Mouse (Mus musculus): Measurements from ENCODE around the gene Rgs14. TPM values are rescaled to one million over a fixed set of nuclear protein-coding genes. Genes with fewer than 3 reads are reported as not detected.
A peak's percentile ranks its signal among the peaks of the same experiment; 100 is the strongest.

The Rgs14 gene
- polyA plus RNA-seq, 1 experiment from 2014 or later = 0.68 TPM

GRCm38 (mm10) chr13:55330567-55331400 is 38.7 kb upstream of the Rgs14 start:
- no peak for DNase-seq (ENCODE audit: low spot score)
- 43% methylated on average over 14 of the region's 14 CpGs for WGBS
- H3K27me3 ChIP-seq (ENCODE audit: insufficient read depth, poor library complexity, severe bottlenecking) = peaks cover 7% of the 10 kb centered on the region; the same call in 1 of the 2 replicates

GRCm38 (mm10) chr13:55332331-55332730 is 37.2 kb upstream of the Rgs14 start:
- WGBS = 74% methylated on average over 3 of the region's 3 CpGs
- H3K36me3 ChIP-seq = no peaks in the 10 kb centered on the region
- H3K9me3 ChIP-seq = no peaks in the 10 kb centered on the region
- no peak overlapping the region for H3K27ac ChIP-seq
- peaks cover 7% of the 10 kb centered on the region; the same call in 1 of the 2 replicates for H3K27me3 ChIP-seq (ENCODE audit: insufficient read depth, poor library complexity, severe bottlenecking)
- H3K4me1 ChIP-seq = peaks cover 38% of the 10 kb centered on the region
- H3K4me3 ChIP-seq = no peak overlapping the region
- DNase-seq (ENCODE audit: low spot score) = no peak

More at GRCm38 (mm10) chr13:55330567-55331400, 38.7 kb upstream of the Rgs14 start:
- peak overlapping the region; percentile 82 for H3K4me3 ChIP-seq
- no peaks in the 10 kb centered on the region for H3K9me3 ChIP-seq
- peak overlapping the region; percentile 96 for H3K27ac ChIP-seq
- H3K4me1 ChIP-seq = peaks cover 43% of the 10 kb centered on the region
- H3K36me3 ChIP-seq = peaks cover 6% of the 10 kb centered on the region

DNA sequence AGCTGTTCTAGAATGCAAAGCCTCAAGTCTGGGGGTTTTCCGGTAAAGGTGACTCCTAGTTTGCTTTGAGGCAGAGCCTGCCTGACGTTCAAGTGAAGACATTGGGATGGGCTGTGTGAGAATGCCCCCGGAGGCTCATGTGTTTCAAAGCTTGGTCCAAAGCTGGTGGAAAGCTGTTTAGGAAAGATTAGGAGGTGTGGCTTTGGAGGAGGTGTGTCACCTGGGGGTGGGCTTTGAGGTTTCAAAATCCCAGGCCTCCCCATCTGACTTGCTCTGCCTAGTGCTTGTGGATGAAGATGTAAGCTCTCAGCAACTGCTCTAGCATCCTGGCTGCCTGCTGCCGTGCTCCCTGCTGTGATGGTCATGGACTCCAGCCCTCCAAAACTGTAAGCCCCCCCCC is 33.8 kb upstream of the Rgs14 start:
- Histone ChIP-seq H3K9me3 (no peaks in the 10 kb centered on the region), H3K4me1 (peaks cover 7% of the 10 kb centered on the region), H3K36me3 (no peaks in the 10 kb centered on the region), H3K27ac (no peak overlapping the region), H3K4me3 (no peak overlapping the region), H3K27me3 (ENCODE audit: insufficient read depth, poor library complexity, severe bottlenecking) (no peaks in the 10 kb centered on the region)
- no peak for DNase-seq (ENCODE audit: low spot score)
- WGBS = 76% methylated on average over 4 of the region's 4 CpGs

DNA sequence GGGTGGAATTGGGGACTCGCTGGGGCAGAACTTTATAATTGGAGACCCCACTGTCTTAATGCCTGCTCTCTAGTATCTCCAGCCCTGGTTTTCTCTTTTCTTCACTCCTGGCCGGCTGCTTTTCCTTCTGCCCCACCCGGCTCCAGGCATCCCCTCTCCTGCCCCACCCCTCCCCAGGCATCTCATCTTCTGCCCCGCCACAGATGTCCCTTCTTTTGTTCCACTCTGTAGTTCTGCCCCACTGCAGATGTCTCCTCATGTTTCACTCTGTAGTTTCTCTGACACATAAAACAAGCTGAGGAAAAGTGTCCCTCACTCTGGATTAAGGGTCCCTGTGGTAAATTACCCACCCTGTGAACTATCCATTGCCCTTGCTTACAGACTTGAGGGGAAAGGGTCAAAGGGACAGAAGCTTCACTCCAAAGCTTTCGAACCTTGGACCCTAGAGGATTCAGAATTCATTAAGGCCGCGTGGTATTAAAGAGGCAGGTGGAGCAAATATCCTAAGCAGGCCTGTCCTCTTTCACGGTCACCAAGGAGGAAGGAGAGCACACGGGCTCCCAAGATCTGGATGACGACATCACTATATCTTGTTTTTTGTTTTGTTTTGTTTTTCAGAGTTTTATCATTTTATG is 32.1 kb upstream of the Rgs14 start:
- Histone ChIP-seq H3K9me3 (no peaks in the 10 kb centered on the region), H3K4me3 (no peak overlapping the region), H3K4me1 (no peaks in the 10 kb centered on the region), H3K27ac (no peak overlapping the region), H3K27me3 (ENCODE audit: insufficient read depth, poor library complexity, severe bottlenecking) (no peaks in the 10 kb centered on the region), H3K36me3 (no peaks in the 10 kb centered on the region)
- no peak for DNase-seq (ENCODE audit: low spot score)
- 75% methylated on average over 10 of the region's 10 CpGs for WGBS

- Histone ChIP-seq H3K9me3 (no peaks in the 10 kb centered on the region), H3K36me3 (no peaks in the 10 kb centered on the region), H3K27ac (no peak overlapping the region), H3K4me1 (no peaks in the 10 kb centered on the region), H3K4me3 (no peak overlapping the region), H3K27me3 (ENCODE audit: insufficient read depth, poor library complexity, severe bottlenecking) (no peaks in the 10 kb centered on the region)
- 63% methylated on average over 12 of the region's 12 CpGs for WGBS
- DNase-seq (ENCODE audit: low spot score) = no peak
These were observed 31.1 kb upstream of the Rgs14 start for GRCm38 (mm10) chr13:55338131-55339054.

- Histone ChIP-seq H3K27me3 (ENCODE audit: insufficient read depth, poor library complexity, severe bottlenecking) (no peaks in the 10 kb centered on the region), H3K27ac (no peak overlapping the region), H3K36me3 (peaks cover 6% of the 10 kb centered on the region), H3K9me3 (no peaks in the 10 kb centered on the region), H3K4me1 (no peaks in the 10 kb centered on the region), H3K4me3 (no peak overlapping the region)
- WGBS = 29% methylated on average over 2 of the region's 2 CpGs
- no peak for DNase-seq (ENCODE audit: low spot score)
These were observed 30.3 kb upstream of the Rgs14 start for GRCm38 (mm10) chr13:55339259-55339658.

DNA sequence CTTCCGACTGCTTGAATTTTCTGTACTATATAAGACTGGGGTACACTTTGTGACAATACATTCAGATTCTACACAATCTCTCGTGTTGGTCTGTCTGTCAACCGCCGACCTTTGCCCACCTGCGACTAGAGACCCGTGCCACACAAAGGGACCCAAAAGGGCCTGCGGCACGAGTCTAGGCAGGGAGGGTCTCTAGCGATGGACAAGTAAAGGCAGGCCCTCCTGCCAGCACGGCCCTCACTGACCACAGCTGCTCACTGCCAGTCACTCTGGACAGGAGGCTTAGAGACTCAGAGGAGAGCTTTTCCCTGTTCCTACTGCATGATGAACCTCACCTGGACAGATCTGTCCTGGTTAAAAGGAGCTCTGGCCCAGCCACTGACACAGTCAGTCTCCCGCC is 27.1 kb upstream of the Rgs14 start:
- whole genome bisulfite sequencing = 29% methylated on average over 11 of the region's 11 CpGs
- H3K4me1 ChIP-seq = no peaks in the 10 kb centered on the region
- no peak for DNase-seq (ENCODE audit: low spot score)
- no peaks in the 10 kb centered on the region for H3K9me3 ChIP-seq
- no peak overlapping the region for H3K27ac ChIP-seq
- H3K27me3 ChIP-seq (ENCODE audit: insufficient read depth, poor library complexity, severe bottlenecking) = no peaks in the 10 kb centered on the region
- H3K36me3 ChIP-seq = peaks cover 38% of the 10 kb centered on the region
- no peak overlapping the region for H3K4me3 ChIP-seq

DNA sequence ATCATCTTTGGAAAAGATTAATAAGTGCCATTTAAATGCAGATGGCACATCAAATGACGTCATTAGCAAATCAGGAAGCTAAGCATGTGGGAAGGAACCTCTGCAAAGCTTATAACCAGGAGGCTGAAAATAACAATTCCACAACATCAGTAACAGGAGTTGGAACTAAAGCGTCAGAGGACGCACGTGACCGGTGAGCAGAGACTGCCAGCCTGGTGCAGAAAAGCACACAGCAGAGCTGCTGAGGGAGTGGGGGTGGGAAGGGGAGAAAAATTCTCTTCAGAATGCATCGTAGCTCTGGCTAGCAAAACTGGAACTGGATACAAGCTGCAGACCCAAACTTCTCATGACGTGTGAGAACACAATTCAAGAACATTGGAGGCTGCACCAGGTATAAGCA is 25.2 kb upstream of the Rgs14 start:
- WGBS = 91% methylated on average over 7 of the region's 7 CpGs
- H3K36me3 ChIP-seq = peaks cover 55% of the 10 kb centered on the region
- no peaks in the 10 kb centered on the region for H3K9me3 ChIP-seq

DNA sequence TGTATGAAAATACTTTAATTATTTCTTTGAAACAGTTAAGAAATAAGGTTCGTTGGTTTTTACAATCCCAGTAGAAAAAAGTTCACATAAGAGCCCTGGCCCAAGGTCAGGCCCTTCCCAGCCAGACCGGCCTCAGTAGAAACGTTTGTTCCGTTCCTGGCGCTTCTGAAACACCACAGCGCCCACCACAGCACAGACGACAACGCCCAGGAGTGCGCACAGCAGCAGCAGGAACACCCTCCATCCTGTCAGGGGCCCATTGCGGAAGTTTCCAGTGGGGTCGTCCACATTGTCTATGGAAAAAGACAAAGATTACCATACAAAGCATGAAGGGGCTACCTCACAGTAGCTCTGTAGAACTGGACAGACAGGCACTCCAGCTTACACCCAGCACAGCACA is 22.8 kb upstream of the Rgs14 start:
- H3K4me1 ChIP-seq = no peaks in the 10 kb centered on the region
- no peak overlapping the region for H3K27ac ChIP-seq
- H3K27me3 ChIP-seq (ENCODE audit: insufficient read depth, poor library complexity, severe bottlenecking) = no peaks in the 10 kb centered on the region
- 87% methylated on average over 11 of the region's 11 CpGs for WGBS
- H3K36me3 ChIP-seq = peaks cover 77% of the 10 kb centered on the region
- no peak for DNase-seq (ENCODE audit: low spot score)
- no peak overlapping the region; the same call in 1 of the 2 replicates for H3K4me3 ChIP-seq
- no peaks in the 10 kb centered on the region for H3K9me3 ChIP-seq

More for the DNA sequence above, 25.2 kb upstream of the Rgs14 start:
- no peaks in the 10 kb centered on the region for H3K27me3 ChIP-seq (ENCODE audit: insufficient read depth, poor library complexity, severe bottlenecking)
- DNase-seq (ENCODE audit: low spot score) = no peak
- H3K4me3 ChIP-seq = no peak overlapping the region
- no peak overlapping the region for H3K27ac ChIP-seq
- no peaks in the 10 kb centered on the region for H3K4me1 ChIP-seq

- Histone ChIP-seq H3K36me3 (peaks cover 48% of the 10 kb centered on the region), H3K27ac (no peak overlapping the region), H3K4me3 (peak overlapping the region; percentile 97), H3K27me3 (ENCODE audit: insufficient read depth, poor library complexity, severe bottlenecking) (peaks cover 6% of the 10 kb centered on the region; the same call in 1 of the 2 replicates), H3K4me1 (peaks cover 22% of the 10 kb centered on the region), H3K9me3 (no peaks in the 10 kb centered on the region)
- DNase-seq (ENCODE audit: low spot score) = no peak
These were observed 8.4 kb upstream of the Rgs14 start for GRCm38 (mm10) chr13:55361145-55361544.

GRCm38 (mm10) chr13:55361974-55362452 is 7.5 kb upstream of the Rgs14 start:
- H3K27ac ChIP-seq = peak overlapping the region; percentile 93
- H3K4me1 ChIP-seq = peaks cover 22% of the 10 kb centered on the region
- under 1% methylated on average over 32 of the region's 32 CpGs for WGBS
- peaks cover 40% of the 10 kb centered on the region for H3K36me3 ChIP-seq
- H3K27me3 ChIP-seq (ENCODE audit: insufficient read depth, poor library complexity, severe bottlenecking) = peaks cover 6% of the 10 kb centered on the region; the same call in 1 of the 2 replicates
- no peak for DNase-seq (ENCODE audit: low spot score)
- no peaks in the 10 kb centered on the region for H3K9me3 ChIP-seq
- peak overlapping the region; percentile 97 for H3K4me3 ChIP-seq

DNA sequence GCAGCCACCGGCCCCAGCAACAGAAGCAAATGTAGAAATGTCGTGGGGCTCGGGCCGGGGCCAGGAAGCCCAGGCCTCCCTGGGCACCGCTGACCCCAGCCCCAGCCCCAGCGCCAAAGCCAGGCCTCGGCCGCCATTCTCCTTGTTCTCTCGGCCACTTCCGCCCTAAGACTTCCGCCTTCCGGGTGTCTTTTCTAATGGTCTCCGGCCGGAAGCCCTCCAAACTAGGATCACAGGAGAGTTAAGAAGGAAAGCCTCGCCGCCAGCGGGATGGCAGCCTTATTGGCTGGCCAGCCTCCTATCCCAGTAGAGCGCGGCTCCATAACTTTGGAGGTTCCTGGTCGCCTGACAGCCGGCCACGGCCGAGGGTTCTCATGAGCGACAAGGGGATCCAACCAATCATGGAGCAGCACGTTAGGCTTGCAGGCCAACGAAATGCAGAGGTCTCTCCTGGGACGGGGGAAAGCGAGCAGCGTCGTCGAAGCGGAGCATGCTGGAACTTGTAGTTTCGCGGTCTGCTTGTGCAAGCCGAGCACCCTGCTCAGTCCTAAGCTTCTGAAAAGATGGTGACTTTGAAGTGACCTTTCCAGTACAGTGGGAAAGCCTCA is 7.0 kb upstream of the Rgs14 start, which contains the start of gene Lman2:
Gene Lman2 (minus strand): TSS at position 331 of the 608 bp plus-strand sequence.
- 0% methylated on average over 35 of the region's 35 CpGs for WGBS
- H3K36me3 ChIP-seq = peaks cover 35% of the 10 kb centered on the region

More for the DNA sequence above, 7.0 kb upstream of the Rgs14 start, which contains the start of gene Lman2:
- H3K4me3 ChIP-seq = peak within 1 kb of the TSS; percentile 97
- peaks cover 6% of the 10 kb centered on the region; the same call in 1 of the 2 replicates for H3K27me3 ChIP-seq (ENCODE audit: insufficient read depth, poor library complexity, severe bottlenecking)
- DNase-seq (ENCODE audit: low spot score) = peak; percentile 99
- peaks cover 22% of the 10 kb centered on the region for H3K4me1 ChIP-seq
- peak within 1 kb of the TSS; percentile 93 for H3K27ac ChIP-seq
- no peaks in the 10 kb centered on the region for H3K9me3 ChIP-seq

Data from heart, embryonic 10.5 days (tissue).